Comparison of ENCODE assay signal across 18 mouse cellular contexts in genomic region chr10:7207301-7207700, GRCm38 (mm10). TPM values are rescaled to one million over a fixed set of nuclear protein-coding genes. Genes with fewer than 3 reads are reported as not detected.
DNase-seq lines count a peak whose midpoint lies in the region; ATAC-seq lines count a peak whose summit lies in the region.
"Had no signal": no experiment of that assay in that cellular context is flagged by ENCODE, and none has a peak within 500 bp of the region (broad histone marks: within the 10 kb centered on the region; RNA-seq: fewer than 3 reads in every experiment).

No protein-coding gene starts in this region.

- 0 out of 2 replicates have a peak overlapping the region, but pooled peaks have one; percentile 22 for H3K4me3 ChIP-seq in heart, embryonic 10.5 days
- H3K4me3 ChIP-seq: embryonic facial prominence, embryonic 12.5 days; erythroblast, embryonic 14.5 days; forebrain, embryonic 13.5 days; liver, embryonic 13.5 days had no signal

- intact Hi-C loops in heart, postnatal 25 days (cut with DNase I): loop anchor here (5.0 kb wide), 1 partner anchor 50 kb away; no protein-coding TSS in a partner anchor

- H3K27me3 ChIP-seq in heart, embryonic 10.5 days (ENCODE audit: insufficient read depth, poor library complexity, severe bottlenecking): no peaks in the 10 kb centered on the region
- H3K27me3 ChIP-seq: embryonic facial prominence, embryonic 12.5 days; forebrain, embryonic 13.5 days; liver, embryonic 13.5 days had no signal

- H3K4me1 ChIP-seq in heart, embryonic 10.5 days: peaks cover 31% of the 10 kb centered on the region

- no peak overlapping the region for H3K27ac ChIP-seq in heart, embryonic 10.5 days
- H3K27ac ChIP-seq: embryonic facial prominence, embryonic 12.5 days; forebrain, embryonic 13.5 days; hindbrain, embryonic 14.5 days; liver, embryonic 13.5 days; macrophage had no signal

- peak; percentile 17; the same call in 1 of the 2 replicates for ATAC-seq in common myeloid progenitor, adult 5-6 weeks (replicated peaks; ENCODE audit: low read depth, poor library complexity, severe bottlenecking)
- ATAC-seq: forebrain, embryonic 13.5 days had no signal

- WGBS in heart, embryonic 10.5 days: 43% methylated on average over 11 of the region's 11 CpGs

- H3K9me3 ChIP-seq in heart, embryonic 10.5 days: 0 out of 2 replicates have a peak, but pooled peaks cover 3% of the 10 kb centered on the region
- H3K9me3 ChIP-seq: embryonic facial prominence, embryonic 12.5 days; forebrain, embryonic 13.5 days; liver, embryonic 13.5 days had no signal

- DNase-seq in heart, embryonic 10.5 days (ENCODE audit: low spot score): no peak
- no peak for DNase-seq in heart, postnatal 25 days (ENCODE audit: low spot score)
- peak; percentile 94 for DNase-seq in adipocyte (ENCODE audit: low spot score)
- DNase-seq in lung, postnatal 36 days: peak; percentile 46
- no peak for DNase-seq in layer of hippocampus, adult 9-11 months
- no peak for DNase-seq in urinary bladder, postnatal 36 days (ENCODE audit: low spot score in 2 of 2)
- DNase-seq: adrenal gland, adult 8-10 months; gastrocnemius, postnatal 10 days; kidney, adult 9 months; kidney, postnatal 36 days; liver, embryonic 13.5 days; midbrain, embryonic 14.5 days had no signal

- H3K36me3 ChIP-seq in heart, embryonic 10.5 days: no peaks in the 10 kb centered on the region
- H3K36me3 ChIP-seq: embryonic facial prominence, embryonic 12.5 days; liver, embryonic 13.5 days had no signal

RNA-seq across cellular contexts. Expression of gene Cnksr3, which starts 4.7 kb away (rescaled TPM):
- 5.0 and 6.6 TPM in 2 replicates for polyA plus RNA-seq in heart, embryonic 10.5 days (2016; fragmentation: Nextera tagmentation; extraction: Ambion mirVana)
- 10 to 100 TPM; 20.0 to 20.8 TPM for total RNA-seq in heart, postnatal 25 days (2021)
- 7.8 and 8.7 TPM in 2 replicates for total RNA-seq in common myeloid progenitor, adult 5-6 weeks (2017)

Comparison
In these comparisons a context has a peak if more than half of its experiments do, and no peak if none do; other contexts are left out.
1. DNase-seq: peak in adipocyte (single experiment) and lung, postnatal 36 days (single experiment); none in heart, embryonic 10.5 days (single experiment), heart, postnatal 25 days (single experiment), layer of hippocampus, adult 9-11 months (single experiment) and urinary bladder, postnatal 36 days (0 of 2).